Mouse (Mus musculus): ENCODE results near the gene Camk2g. TPM values are rescaled to one million over a fixed set of nuclear protein-coding genes. Genes with fewer than 3 reads are reported as not detected.

Gene Camk2g
- polyA plus RNA-seq, 1 experiment from 2014 or later: 140 TPM

- whole genome bisulfite sequencing: 18% methylated on average over 6 of the region's 6 CpGs
- no peaks in the 10 kb centered on the region for H3K27me3 ChIP-seq (replicated peaks)
- H3K4me2 ChIP-seq: no peak overlapping the region
- H3K27ac ChIP-seq: no peak overlapping the region
- peaks cover 14% of the 10 kb centered on the region for H3K36me3 ChIP-seq (replicated peaks)
- H3K9me3 ChIP-seq: no peaks in the 10 kb centered on the region
- no peak; the same call in 1 of the 2 replicates for ATAC-seq (replicated peaks)
- no peak overlapping the region for H3K4me3 ChIP-seq
- H3K4me1 ChIP-seq: peaks cover 14% of the 10 kb centered on the region
- H3K9ac ChIP-seq: no peak overlapping the region
Observed at GRCm38 (mm10) chr14:20775661-20776060, 18.2 kb downstream of the Camk2g start.

DNA sequence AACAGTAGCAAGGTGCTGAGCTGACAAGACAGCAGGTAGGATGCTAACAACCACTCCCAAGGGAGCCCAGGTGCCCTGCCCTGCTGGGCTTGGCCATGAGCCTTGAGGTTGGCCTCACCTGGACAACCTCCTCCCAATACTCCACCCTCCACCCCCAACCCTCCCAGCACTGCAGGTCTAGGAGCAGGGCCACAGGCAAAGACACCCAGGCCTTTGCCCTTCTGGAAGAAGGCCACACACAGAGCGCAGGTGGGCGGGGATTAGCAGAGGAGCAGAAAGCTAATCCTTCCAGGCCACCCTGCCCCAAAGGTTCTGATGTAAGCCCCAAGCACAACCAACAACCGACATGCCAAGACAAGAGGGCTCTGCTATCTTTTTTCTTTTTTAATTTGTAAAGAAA lies 20.5 kb downstream of the Camk2g start:
- Histone ChIP-seq H3K9ac (no peak overlapping the region), H3K4me1 (peaks cover 14% of the 10 kb centered on the region), H3K4me3 (no peak overlapping the region), H3K9me3 (no peaks in the 10 kb centered on the region), H3K4me2 (no peak overlapping the region), H3K27me3 (replicated peaks) (no peaks in the 10 kb centered on the region), H3K36me3 (replicated peaks) (peaks cover 7% of the 10 kb centered on the region), H3K27ac (no peak overlapping the region)
- no peak for ATAC-seq (replicated peaks)
- WGBS: 24% methylated on average over 3 of the region's 3 CpGs

- Histone ChIP-seq H3K27ac (no peak overlapping the region), H3K9ac (no peak overlapping the region), H3K36me3 (replicated peaks) (peaks cover 7% of the 10 kb centered on the region), H3K4me1 (peaks cover 14% of the 10 kb centered on the region), H3K9me3 (no peaks in the 10 kb centered on the region), H3K27me3 (replicated peaks) (no peaks in the 10 kb centered on the region), H3K4me2 (no peak overlapping the region), H3K4me3 (no peak overlapping the region)
- ATAC-seq (replicated peaks): no peak
- WGBS: 78% methylated on average over 6 of the region's 6 CpGs
Observed at GRCm38 (mm10) chr14:20772808-20773207, 21.1 kb downstream of the Camk2g start.

DNA sequence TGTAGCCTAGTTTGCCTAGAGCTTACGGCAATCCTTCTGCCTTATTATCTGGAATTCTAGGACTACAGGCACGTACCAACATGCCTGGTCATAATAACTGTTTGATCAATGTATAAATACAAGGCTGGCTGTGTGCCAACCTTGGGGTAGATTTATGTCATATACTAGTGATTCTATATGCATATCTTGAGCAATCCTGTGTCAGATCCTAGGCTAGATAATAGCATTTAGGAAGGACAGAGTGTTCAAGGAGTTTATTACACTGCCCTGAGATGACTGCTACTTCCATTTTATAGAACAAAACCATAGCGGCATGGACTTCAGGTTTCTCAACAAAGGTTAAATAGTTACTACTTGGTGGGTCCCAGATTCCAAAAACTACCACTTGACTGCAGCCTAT lies 21.9 kb downstream of the Camk2g start:
- H3K27me3 ChIP-seq (replicated peaks): no peaks in the 10 kb centered on the region
- no peak overlapping the region for H3K4me3 ChIP-seq
- peaks cover 6% of the 10 kb centered on the region; the same call in 1 of the 2 replicates for H3K36me3 ChIP-seq (replicated peaks)
- H3K27ac ChIP-seq: no peak overlapping the region
- no peak overlapping the region for H3K9ac ChIP-seq
- no peak for ATAC-seq (replicated peaks)
- WGBS: 95% methylated on average over 3 of the region's 3 CpGs
- H3K4me1 ChIP-seq: peaks cover 14% of the 10 kb centered on the region
- no peak overlapping the region for H3K4me2 ChIP-seq
- no peaks in the 10 kb centered on the region for H3K9me3 ChIP-seq

DNA sequence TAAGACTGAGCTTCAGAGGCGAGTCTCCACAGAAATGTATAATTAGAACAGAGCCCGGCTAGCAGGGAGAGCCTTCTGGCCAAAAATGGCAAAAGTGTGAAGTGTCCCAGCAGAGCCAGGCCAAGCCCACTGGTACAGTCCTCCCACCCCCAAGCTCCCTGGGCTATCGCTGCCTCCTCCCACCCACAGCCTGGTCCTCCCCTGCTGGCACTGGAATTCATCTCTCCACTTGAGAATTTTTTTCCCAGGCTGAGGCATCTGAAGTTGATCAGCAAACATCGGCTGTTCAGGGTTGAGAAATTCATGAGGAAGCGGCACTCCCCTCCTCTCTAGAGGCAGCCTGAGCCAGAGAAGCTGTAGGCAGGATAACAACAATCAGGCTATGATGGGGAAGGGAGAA lies 25.3 kb downstream of the Camk2g start:
- 74% methylated on average over 5 of the region's 5 CpGs for WGBS
- Histone ChIP-seq H3K9ac (no peak overlapping the region), H3K4me1 (no peaks in the 10 kb centered on the region), H3K4me3 (no peak overlapping the region), H3K27ac (no peak overlapping the region), H3K9me3 (no peaks in the 10 kb centered on the region), H3K4me2 (no peak overlapping the region), H3K36me3 (replicated peaks) (peaks cover 21% of the 10 kb centered on the region), H3K27me3 (replicated peaks) (no peaks in the 10 kb centered on the region)
- no peak for ATAC-seq (replicated peaks)

GRCm38 (mm10) chr14:20767936-20768335 lies 26.0 kb downstream of the Camk2g start:
- Histone ChIP-seq H3K4me3 (no peak overlapping the region), H3K27ac (no peak overlapping the region), H3K4me1 (no peaks in the 10 kb centered on the region), H3K27me3 (replicated peaks) (no peaks in the 10 kb centered on the region), H3K4me2 (no peak overlapping the region), H3K36me3 (replicated peaks) (peaks cover 21% of the 10 kb centered on the region), H3K9me3 (no peaks in the 10 kb centered on the region), H3K9ac (no peak overlapping the region)
- ATAC-seq (replicated peaks): no peak
- WGBS: 93% methylated on average over 7 of the region's 7 CpGs

DNA sequence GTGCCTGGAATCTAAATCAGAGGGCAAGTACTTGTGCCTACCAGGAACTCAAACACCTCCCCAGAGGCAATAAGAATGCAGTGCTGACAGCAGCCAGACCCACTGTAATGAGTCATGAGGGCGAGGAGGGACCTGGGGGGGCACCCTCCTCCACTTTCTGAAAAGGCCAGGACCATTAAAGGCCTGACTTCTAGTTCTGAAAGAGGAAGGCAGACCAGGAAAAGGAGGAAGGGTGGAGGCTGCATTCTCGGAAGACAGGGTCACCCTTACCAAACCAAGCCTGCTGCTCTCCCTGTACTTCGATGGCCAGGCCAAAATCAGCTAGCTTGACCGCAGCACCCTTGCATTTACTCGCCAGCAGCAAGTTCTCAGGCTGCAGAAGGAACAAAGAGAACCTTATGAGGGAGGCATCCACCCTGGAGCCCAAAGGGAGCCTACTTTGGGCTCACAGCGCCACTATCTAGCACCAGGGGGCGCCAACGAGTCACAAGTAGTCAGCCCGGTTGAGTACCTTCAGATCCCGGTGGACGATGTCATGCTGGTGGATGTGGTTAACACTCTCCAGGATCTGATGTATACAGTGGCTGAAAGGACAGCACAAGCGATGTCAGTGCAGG lies 28.1 kb downstream of the Camk2g start:
- 27% methylated on average over 12 of the region's 12 CpGs for WGBS

GRCm38 (mm10) chr14:20764942-20765341 lies 28.9 kb downstream of the Camk2g start:
- Histone ChIP-seq H3K4me2 (no peak overlapping the region), H3K4me3 (no peak overlapping the region), H3K27me3 (replicated peaks) (no peaks in the 10 kb centered on the region), H3K27ac (no peak overlapping the region), H3K9ac (no peak overlapping the region), H3K4me1 (no peaks in the 10 kb centered on the region), H3K9me3 (no peaks in the 10 kb centered on the region), H3K36me3 (replicated peaks) (peaks cover 33% of the 10 kb centered on the region)
- ATAC-seq (replicated peaks): no peak
- 88% methylated on average over 5 of the region's 5 CpGs for WGBS

More for the DNA sequence above, 28.1 kb downstream of the Camk2g start:
- no peaks in the 10 kb centered on the region for H3K4me1 ChIP-seq
- H3K27ac ChIP-seq: no peak overlapping the region
- H3K4me3 ChIP-seq: no peak overlapping the region
- H3K9ac ChIP-seq: no peak overlapping the region
- H3K27me3 ChIP-seq (replicated peaks): no peaks in the 10 kb centered on the region
- no peaks in the 10 kb centered on the region for H3K9me3 ChIP-seq
- peaks cover 25% of the 10 kb centered on the region for H3K36me3 ChIP-seq (replicated peaks)
- no peak overlapping the region for H3K4me2 ChIP-seq
- peak; percentile 82 for ATAC-seq (replicated peaks)

- no peak for ATAC-seq (replicated peaks)
- Histone ChIP-seq H3K4me2 (no peak overlapping the region), H3K27ac (no peak overlapping the region), H3K4me1 (no peaks in the 10 kb centered on the region), H3K9ac (no peak overlapping the region), H3K4me3 (no peak overlapping the region), H3K27me3 (replicated peaks) (no peaks in the 10 kb centered on the region), H3K36me3 (replicated peaks) (peaks cover 53% of the 10 kb centered on the region), H3K9me3 (no peaks in the 10 kb centered on the region)
- WGBS: 82% methylated on average over 8 of the region's 8 CpGs
Observed at GRCm38 (mm10) chr14:20758768-20759435, 35.0 kb downstream of the Camk2g start.

DNA sequence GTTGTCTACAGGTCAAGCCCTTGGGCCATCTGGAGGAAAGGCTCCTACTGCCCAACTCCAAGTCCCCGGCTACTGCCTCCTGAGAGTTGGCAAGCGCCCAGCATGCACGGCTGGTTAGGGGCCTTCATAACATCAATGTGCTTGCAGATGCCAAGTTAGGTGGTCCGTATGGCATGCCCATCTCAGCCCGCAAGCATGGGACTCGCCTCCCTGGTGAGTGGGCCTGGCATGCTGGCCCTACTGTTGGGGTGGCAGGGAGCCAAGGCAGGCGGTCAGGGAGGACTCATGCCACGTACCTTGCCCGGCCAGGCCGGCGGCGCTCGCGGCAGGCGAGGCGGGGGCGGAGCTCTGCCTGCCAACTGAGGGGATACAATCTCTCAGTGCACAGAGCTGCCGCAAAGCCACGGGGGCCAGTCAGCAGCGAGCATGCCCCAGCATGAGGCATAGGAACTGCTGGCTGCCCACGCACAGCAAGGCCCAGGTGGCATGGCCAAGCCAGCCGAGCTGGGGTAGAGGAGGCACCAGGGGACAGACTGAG lies 36.4 kb downstream of the Camk2g start:
- H3K27ac ChIP-seq: no peak overlapping the region
- WGBS: 94% methylated on average over 22 of the region's 22 CpGs
- H3K9ac ChIP-seq: no peak overlapping the region
- H3K4me3 ChIP-seq: no peak overlapping the region
- H3K9me3 ChIP-seq: no peaks in the 10 kb centered on the region
- H3K36me3 ChIP-seq (replicated peaks): peaks cover 49% of the 10 kb centered on the region
- no peaks in the 10 kb centered on the region for H3K27me3 ChIP-seq (replicated peaks)
- ATAC-seq (replicated peaks): no peak
- no peak overlapping the region for H3K4me2 ChIP-seq
- no peaks in the 10 kb centered on the region for H3K4me1 ChIP-seq

GRCm38 (mm10) chr14:20753792-20754191 lies 40.1 kb downstream of the Camk2g start:
- 81% methylated on average over 3 of the region's 3 CpGs for WGBS
- Histone ChIP-seq H3K9me3 (no peaks in the 10 kb centered on the region), H3K36me3 (replicated peaks) (peaks cover 31% of the 10 kb centered on the region), H3K4me3 (no peak overlapping the region), H3K4me1 (no peaks in the 10 kb centered on the region), H3K4me2 (no peak overlapping the region), H3K27me3 (replicated peaks) (no peaks in the 10 kb centered on the region), H3K9ac (no peak overlapping the region), H3K27ac (no peak overlapping the region)
- ATAC-seq (replicated peaks): no peak

- H3K4me1 ChIP-seq: no peaks in the 10 kb centered on the region
- H3K27ac ChIP-seq: no peak overlapping the region
- no peaks in the 10 kb centered on the region for H3K9me3 ChIP-seq
- 95% methylated on average over 5 of the region's 5 CpGs for WGBS
- H3K36me3 ChIP-seq (replicated peaks): 0 out of 2 replicates have a peak, but pooled peaks cover 12% of the 10 kb centered on the region
- no peak overlapping the region for H3K9ac ChIP-seq
- H3K4me2 ChIP-seq: no peak overlapping the region
- no peaks in the 10 kb centered on the region for H3K27me3 ChIP-seq (replicated peaks)
- ATAC-seq (replicated peaks): no peak
- no peak overlapping the region for H3K4me3 ChIP-seq
Observed at GRCm38 (mm10) chr14:20750503-20750902, 43.4 kb downstream of the Camk2g start.
